Mouse (Mus musculus): Measurements from ENCODE around the gene Nap1l4. TPM values are rescaled to one million over a fixed set of nuclear protein-coding genes. Genes with fewer than 3 reads are reported as not detected.

Gene Nap1l4
- total RNA-seq, 1 experiment from 2014 or later, result 124 TPM

Other genes starting within 250 kb of the Nap1l4 start
- 3.5 to 20.8 TPM (median 3.8 TPM) in 3 replicates for gene Cdkn1c, start 88.1 kb downstream of the Nap1l4 start, total RNA-seq (2017)
- gene Slc22a18, start 75.4 kb downstream of the Nap1l4 start, total RNA-seq (2017), result 1.3 TPM in 1 of 3 replicates, not detected in the others
- not detected in 3 replicates for gene Phlda2, start 46.0 kb downstream of the Nap1l4 start, total RNA-seq (2017)
- gene Cars, start 51.0 kb upstream of the Nap1l4 start, total RNA-seq (2017), result 19.9 to 54.1 TPM (median 40.4 TPM) in 3 replicates
- gene Tnfrsf26, start 79.6 kb upstream of the Nap1l4 start, total RNA-seq (2017), result 4.9 to 8.9 TPM (median 8.1 TPM) in 3 replicates
- gene Tnfrsf22, start 100.6 kb upstream of the Nap1l4 start, total RNA-seq (2017), result 0.57 to 1.9 TPM (median 0.68 TPM) in 3 replicates
- gene Tnfrsf23, start 136.8 kb upstream of the Nap1l4 start, total RNA-seq (2017), result 0.58 to 1.1 TPM in 2 of 3 replicates, not detected in the other
- 16.1 to 49.9 TPM (median 22.0 TPM) in 3 replicates for gene Osbpl5, start 207.9 kb upstream of the Nap1l4 start, total RNA-seq (2017)
- not detected in 3 replicates for gene Mrgprg, start 217.9 kb upstream of the Nap1l4 start, total RNA-seq (2017)
- gene Mrgpre, start 235.4 kb upstream of the Nap1l4 start, total RNA-seq (2017), result 0.29 to 0.32 TPM in 2 of 3 replicates, not detected in the other

Measured in monocyte, adult 5-6 weeks (primary cell).